Mouse (Mus musculus) cerebellum, postnatal 4 days (tissue): Measurements from ENCODE around the gene Uimc1.

Source experiments
- DNase-seq, 2 experiments: peaks; one replicate each; pipeline ENCODE4 v3.0.0; 2022; ENCODE audit warnings: low spot score in 2 of 2, mixed read lengths in 1 of 2

The Uimc1 gene

DNA sequence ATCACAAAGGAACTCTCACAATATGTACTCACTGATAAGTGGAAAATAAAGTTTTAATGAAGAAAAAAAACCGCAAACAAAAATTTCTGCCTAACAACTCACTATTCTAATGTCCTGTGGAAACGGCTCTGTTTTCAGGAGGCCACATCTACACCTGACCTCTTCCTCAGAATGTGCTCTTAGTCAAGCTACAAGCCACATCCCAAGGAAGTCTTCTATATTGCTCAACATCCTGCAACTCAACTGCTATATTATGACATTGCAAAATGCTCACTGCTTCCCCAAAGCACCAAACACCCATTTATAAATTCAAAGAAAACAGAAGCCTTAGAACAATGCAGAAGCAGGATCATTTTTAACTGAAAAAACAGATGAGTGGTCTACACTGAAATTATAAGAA lies 60.1 kb downstream of the Uimc1 start:
- DNase-seq, result no peak

DNA sequence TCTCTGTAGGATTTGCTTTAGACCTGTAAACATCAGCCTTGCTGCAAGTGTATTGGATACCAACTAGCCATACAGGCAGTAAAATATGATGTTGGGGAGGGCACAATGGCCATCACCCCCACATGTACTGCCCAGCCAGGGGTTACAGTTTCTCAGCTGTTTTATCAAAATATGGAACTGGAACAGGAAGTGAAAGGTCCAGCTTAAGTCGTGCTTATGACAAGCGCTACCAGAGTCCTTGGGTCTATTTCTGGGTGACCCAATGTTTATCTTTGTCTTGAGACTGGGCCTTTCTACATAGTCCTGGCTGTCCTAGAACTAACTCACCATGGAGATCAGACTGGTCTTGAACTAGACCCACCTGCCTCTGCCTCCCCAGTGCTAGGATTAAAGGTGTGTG lies 75.9 kb downstream of the Uimc1 start:
- no peak for DNase-seq

DNA sequence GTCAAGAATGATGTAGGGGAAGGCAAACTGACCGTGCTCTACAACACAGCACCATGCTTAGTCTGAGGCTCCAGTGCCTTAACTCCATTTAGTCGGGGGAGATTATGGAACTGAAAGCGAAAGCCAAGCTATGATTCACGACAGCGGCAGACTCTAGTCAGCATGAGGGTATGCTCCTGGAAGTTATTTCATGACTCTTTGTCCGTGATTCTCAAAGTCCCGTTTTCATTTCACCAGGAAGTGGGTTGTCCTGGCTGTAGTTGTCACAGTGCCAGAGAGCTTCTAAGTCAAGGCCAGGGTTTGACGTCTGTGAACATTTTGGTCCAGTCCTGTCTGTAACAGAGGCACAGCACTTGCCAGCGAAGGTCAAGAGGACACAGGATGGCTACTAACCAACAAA lies 77.4 kb downstream of the Uimc1 start:
- DNase-seq, result no peak

DNA sequence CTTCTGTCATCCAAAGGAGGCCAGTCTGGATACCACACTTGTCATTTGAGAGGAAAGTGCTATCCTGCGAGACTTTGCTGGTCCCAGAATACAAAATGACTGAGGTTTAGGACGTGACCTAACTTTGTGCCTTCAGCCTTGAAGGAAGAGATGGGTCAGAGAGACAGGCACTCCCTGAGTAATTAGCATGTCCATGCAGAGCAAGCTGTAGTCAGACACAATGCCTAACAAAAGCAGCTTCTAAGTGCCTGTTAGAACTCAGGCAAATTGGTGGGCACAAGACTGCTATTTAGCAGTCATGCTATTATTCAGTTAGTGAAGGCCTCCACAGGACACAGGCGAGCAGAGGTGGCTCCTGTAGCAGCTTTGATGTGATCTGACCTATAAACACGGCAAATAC lies 77.8 kb downstream of the Uimc1 start:
- no peak for DNase-seq

DNA sequence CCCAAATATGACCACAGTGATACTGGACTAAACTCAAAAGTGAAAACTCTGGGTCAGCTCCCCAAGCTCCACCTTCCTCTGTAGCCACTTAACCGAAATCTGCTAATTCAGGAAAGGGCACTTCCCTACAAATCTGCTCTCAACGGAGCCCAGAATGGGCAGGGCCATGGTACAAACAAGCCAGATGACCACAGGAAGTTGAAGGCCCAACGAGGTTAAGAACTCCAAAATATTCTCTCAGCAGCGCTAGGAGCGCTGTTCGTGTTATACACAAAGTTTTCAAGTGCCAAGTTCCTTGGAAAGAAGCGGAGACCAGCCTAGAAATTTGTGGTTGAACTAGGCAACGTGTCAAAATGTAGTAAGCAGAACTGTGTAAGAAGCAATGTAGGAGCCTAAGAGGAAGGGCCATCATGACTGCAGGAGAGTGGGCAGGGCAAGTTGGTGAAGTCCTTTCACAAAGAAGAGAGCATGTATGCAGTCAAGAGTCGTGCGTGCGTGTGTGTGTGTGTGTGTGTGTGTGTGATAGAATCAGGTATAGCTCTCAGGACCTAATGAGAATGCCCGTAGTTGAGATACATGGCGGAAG lies 78.8 kb downstream of the Uimc1 start, which contains the start of gene Hk3:
Hk3 (minus strand) TSS at position 192 of the 586 bp plus-strand sequence.
- no peak for DNase-seq

DNA sequence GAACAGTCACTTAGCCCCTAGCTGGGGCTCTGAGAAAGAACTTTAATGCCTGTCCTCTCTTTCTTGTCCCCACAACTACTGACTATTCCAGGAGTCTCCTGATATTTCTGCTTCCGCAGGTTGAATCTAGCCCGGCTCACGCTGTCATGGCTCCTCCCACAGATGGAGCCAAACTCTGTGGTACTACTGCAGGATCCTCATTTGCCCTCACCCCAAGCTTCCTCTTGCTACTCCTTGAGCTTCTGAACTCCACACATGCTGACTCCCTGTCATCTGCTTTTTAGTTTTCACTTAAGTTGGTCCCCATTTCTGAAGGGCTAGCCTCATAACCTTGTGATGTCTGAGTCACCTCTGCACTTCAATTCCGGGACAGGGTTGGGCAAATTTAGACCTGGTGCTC lies 80.0 kb downstream of the Uimc1 start:
- no peak for DNase-seq

DNA sequence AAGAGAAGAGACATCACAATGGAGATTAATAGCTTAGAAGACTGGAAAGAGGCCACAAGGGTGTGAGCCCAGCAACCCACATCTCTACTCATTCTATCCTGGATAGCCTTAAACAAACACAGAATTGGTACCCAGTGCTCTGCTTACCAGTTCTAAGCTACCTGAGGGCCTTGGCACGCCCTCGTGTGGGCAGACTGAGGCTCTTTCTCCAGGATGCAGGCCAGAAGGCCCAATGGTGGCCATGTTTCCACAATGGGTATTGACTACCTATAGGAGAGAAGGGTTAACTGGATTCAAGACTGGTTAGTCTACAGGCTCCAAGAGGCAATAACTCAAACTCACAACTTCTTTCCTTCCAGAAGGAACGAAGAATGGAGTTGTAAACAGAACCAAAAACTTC lies 80.9 kb downstream of the Uimc1 start:
- DNase-seq, result no peak

DNA sequence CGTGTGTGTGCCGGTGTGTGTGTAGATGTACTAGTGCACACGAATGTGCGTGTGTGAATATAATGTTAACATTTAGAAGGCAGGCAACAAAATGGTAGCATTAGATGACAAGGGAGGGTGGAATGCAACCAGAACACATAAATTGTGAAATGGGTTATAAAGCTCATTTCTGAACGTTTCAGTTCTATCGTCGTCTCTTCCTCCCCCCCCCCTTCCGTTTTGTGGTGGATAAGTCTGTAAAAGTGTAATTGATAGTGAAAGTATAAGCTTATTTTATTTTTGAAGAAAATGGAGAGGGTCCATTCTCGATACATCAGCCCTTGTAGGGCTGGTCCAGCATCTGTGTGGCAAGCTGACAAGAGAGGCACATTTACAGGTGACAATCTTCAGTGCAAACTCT lies 81.4 kb downstream of the Uimc1 start:
- DNase-seq, result no peak

DNA sequence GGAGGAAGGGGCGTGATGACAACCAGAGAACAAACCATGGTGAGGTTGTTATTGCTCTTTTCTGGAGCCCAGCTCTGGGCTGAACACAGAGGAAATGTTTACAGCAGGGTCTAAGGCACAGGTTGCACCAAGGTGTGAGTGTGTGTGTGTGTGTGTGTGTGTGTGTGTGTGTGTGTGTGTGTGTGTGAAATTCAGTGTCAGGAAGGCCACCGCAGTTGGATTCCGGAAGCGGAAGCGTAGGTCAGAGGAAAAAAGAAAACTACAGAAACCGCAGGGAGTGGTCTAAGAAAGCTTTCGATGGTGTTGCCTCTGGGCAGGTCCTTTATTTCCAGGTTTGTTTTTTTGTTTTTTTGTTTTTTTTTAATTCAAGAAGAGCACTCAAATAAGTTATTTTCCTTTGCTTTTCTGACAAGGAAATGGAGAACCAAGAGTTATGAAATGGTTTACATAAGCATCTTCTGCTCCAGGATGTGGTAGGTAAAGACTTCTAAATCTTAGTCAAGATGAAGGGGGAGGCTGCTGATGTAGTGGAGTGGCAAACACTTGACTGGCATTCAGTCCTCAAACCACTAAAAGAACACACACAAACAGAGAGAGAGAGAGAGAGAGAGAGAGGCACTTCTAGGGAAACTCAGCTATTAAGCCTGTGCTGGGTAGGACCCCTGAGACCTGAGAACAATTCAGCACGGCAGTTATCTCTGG lies 82.1 kb downstream of the Uimc1 start:
- no peak for DNase-seq

DNA sequence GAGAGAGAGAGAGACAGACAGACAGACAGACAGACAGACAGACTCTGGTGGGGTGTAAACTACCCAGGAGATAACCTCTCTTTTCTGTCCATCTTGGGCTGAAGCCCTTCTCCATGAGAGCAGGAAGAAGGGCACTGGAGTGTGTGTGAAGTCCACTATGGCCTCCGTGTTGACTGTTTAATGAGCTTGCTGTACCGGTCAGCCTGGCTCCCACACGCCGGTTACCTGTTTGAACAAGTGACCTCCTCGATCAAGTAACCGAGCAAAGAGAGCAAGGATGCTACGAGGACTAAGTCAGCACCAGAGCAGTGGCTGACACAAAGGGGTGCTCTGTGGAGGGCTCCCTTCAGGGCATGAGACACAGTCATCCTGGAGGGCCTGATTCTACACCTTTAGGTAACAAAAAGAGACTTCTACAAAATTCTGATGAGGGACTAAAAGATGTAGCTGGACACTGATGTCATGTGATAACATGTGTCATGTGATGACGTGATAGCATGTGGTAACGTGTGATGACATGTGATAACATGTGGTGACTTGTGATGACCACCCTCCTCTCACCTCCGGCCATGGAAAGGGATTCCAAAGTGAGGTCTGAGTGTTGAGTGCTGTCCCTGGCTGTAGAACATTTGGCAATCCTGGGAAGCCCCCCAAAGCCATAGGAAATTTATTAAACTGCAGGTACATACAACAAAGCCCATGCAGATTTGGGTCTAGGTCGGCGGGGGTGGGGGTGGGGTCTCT lies 82.8 kb downstream of the Uimc1 start:
- DNase-seq, result no peak

DNA sequence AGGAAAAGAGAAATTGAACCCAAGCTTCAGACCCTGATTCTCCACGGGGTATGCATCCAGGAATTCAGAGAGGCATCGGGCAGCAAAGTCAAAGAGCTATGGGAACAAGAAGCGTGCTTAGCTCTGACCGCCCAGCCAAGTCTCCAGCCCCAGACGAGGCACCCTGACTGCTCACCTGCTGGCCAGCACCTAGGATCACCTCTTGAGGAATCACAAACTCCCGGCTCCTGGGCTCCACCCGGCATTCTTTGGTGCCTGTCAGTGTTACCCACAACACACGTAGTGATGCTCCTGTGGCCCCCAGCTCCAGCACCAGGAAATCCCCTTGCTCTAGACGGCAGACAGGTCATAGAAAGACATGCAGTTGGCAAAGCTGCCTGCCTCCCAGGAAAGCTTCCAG lies 85.6 kb downstream of the Uimc1 start:
- no peak for DNase-seq

DNA sequence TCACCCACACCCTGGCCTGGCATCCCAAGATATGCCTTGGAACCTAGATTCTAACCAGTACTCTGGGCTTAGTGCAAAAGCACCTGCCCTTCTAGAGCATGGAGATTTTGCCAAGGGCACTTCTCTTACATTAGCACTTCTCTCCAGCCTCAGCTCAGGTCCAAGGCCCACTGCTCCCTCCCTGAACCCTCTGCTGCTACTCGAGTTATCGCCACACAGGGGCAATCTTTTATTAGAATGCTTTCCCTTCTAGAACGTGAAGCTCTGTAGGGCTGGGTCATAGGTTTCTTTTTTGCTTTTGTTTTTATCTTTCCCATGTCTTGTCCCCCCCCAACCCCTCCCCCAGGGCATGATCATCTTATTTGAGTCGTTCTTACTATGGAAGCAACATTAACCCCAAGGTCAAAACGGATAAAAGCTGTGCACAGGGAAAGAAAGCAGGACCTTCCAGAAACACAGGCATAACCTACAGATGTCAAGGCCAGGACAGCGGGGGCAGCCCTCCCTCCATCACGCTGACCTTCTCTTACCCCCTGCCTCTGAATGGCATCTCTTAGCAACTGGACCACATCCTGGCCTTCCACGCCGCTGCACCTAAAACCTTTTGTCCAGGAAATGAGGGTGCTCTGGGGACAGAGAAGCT lies 86.3 kb downstream of the Uimc1 start:
- DNase-seq, result no peak

DNA sequence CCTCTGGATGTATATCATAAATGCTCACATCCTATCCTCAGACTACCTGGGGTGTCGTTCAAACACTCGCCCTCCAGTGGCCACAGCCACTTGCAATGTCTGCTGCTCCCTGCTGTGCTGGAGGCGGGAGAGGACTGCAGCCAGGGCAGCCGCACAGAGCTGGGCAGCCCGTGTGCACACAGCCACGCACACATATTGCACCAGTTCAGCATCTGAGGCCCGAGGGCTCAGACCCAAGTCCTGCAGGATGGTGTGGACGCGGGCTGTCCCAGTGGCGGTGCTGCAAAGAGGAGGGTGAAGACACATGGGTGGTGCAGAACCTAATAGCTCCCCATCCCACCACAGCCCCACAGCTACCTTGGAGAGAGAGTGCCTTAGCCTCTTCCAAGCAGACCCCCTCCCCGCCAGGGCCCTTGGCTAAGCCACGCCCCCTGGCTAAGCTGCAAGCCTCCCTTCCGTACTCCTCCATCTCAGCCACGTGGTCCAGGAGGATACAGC lies 88.1 kb downstream of the Uimc1 start:
- no peak for DNase-seq

DNA sequence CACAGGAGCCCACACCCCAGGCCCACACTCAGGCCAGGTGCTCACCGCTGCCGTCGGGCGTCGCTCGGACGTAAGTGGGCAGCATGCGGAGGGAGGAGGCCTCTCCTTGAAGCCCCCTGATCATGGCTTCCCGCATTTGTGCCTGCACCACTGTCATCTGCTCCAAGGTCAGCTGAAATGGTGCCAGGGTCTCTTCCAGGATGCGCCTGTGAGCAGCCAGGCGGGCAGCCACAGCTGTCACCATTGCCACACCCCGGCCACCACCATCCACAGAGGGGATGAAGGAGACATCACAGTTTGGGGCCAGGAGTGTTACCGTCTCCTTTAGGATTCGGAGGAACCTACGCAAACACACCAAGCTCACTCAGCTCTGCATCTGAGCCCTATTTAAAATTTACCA lies 89.0 kb downstream of the Uimc1 start:
- no peak for DNase-seq

DNA sequence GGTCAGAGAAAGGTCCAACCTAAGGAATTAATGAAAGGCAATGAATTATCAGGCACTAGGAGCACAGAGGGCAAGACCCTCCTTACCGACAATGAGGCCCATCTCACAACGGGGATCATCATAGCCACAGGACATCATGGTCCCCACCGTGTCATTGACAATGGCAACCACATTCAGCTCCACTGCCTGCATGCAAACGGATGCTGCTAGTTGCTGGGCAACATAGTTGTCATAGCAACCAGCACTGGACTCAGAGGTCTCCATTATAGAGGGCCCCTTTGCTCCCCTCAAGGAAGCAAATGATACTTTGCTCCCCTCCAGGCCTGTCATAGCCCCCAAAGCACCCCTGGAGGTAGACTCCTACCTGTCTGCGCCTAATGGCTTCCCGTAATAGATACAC lies 91.5 kb downstream of the Uimc1 start:
- peak in 1 of 2 experiments; percentile 43 for DNase-seq

DNA sequence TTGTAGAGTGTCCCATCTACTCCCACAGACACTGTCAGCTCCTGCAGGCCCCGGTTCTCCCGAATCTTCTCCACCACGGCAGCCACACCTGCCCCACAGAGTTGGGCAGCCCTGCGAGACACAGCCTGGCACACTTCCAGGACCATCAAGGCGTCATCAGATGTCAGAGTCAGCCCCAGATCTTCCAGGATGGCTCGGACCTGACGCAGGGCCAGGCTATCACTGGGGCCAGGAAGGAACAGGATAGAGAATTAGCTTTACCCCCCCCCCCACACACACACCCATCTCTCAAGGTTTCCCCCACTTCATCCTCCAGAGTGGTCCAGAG lies 93.7 kb downstream of the Uimc1 start:
- no peak for DNase-seq

DNA sequence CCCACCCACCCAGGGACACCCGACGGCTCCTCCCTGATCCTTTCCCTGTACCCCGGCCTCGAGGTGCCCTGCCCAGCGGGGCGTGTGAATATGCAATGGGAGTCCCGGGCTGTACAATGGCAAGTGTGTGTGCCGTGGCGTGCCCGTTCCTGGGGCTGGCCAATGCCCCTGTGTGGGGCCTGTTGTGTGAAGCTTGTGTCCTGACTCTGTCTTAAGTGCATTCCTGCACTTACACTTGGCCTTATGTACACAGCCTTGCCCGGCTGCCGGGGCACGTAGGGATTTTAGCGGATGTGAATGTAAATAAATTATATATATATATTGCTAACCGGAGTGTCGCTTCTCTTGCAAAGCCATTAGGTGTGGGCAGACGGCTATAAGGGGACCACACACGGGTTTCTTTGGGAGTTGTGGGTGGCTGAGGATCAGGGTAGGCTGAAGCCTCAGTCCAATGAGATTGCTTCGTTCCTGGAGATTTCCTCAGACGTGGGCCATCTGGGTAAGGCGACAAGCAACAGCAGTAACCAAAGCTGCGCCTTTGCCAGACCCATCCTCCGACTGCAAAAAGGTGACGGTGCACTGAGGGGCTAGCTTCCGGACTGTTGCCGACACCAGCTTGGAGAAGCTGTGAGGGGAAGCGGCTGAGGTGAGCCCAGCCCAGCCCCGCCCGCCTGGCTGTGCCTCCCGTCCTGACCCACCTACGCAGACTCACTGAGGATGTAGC lies 94.2 kb downstream of the Uimc1 start:
- DNase-seq, result no peak

DNA sequence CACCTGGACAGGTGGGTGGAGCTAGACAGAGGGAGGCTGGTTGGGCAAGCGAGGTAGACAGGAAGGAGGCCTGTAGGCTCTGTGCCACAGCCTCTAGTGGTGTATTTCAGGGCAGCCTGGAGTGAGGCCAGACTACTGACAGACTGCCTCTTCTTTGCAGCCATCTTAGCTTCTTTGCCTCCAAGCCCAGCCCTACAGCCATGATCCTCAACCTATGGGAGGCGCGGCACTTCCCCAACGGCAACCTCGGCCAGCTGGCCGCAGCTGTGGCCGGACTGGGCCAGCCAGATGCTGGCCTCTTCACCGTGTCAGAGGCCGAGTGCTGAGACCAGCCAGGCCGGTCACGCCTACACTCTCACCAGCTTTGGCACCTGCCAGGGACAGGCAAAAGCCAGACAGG lies 95.5 kb downstream of the Uimc1 start:
- no peak for DNase-seq

DNA sequence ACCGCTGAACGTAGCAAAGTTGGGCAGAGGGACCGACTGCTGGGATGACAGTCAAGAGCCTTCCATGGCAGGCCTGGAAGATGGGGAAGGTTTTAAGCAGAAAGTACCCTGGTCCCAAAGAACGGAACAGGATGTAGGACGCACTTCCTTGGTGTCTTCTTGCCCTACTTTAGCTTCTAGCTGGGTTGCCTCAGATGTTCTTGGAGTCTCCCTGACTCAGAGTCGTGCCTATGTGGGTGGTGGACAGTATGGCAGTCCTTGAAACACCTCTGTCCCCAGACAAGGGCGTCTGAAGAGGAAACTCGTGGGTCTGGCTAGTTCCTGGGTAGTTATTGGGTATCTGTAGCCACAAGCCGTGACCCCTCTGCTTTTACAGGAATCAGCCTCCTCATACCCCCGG lies 98.0 kb downstream of the Uimc1 start:
- no peak for DNase-seq

DNA sequence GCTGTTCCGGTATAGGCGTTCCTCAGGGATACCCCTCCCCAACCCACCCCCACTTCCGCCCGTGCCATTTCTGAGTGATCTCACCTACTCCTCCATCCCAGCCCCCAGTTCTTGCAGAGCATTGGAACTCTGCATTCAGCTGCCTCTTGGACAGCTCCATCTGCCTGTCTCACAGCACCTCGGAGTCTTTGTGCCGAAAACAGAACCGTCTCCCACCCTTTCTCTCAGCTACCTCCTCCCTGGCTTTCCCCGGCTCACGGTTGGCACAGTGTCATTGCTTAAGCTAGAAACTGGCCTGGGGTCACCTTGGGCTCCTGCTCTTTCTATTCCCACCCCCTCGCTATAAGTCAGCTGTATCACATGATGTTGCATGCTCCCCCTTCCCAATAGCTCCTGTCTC lies 99.7 kb downstream of the Uimc1 start:
- no peak for DNase-seq

DNA sequence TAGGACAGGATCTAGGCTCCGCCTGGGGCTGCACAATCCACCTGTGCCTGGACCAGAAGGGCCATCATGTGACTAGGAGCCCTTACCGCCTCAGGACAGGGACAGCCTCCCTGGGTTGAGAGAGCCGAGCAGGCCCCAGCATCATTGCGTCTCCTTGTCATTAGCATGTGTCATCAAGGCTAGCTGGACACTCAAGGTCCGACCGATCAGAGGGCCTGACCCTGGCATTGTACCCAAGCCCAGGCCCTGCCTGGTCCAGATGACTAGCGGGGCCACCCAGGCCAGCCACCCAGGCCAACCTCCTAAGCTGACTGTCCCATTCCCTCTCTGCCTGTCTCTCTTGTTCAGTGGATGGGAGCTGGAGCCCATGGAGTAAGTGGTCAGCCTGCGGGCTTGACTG lies 102.5 kb downstream of the Uimc1 start:
- no peak for DNase-seq

DNA sequence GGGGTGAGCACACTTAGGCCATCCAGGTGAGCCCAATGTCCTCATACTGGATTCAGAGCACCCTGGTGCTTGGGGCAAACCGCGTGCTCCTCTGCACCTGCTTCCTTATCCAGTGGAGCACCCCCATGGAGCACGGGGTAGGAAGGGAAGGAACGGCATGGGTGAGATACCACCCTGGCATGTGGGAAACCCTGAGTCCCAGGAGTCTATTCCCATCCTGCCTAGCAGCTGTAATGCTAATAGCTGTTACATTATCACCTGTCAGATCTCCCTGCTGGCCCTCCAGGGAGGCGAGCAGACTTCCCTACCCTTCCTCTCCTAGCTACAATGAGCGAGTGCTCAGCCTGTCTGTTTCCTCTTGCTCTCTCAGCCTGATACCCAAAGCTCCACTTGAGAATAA lies 104.9 kb downstream of the Uimc1 start:
- DNase-seq, result no peak
